Mouse (Mus musculus): ENCODE results near the gene Acat2.
"Not testable (repeated sequence)": the region's sequence is repeated elsewhere in the genome, so short reads cannot be mapped to it uniquely, and the experiment has no call there.

Acat2 gene

GRCm38 (mm10) chr17:12905810-12906209 is 54.7 kb downstream of the Acat2 start:
- DNase-seq = no peak

- DNase-seq = no peak
Measured at GRCm38 (mm10) chr17:12904349-12904748, 56.2 kb downstream of the Acat2 start.

GRCm38 (mm10) chr17:12903372-12904333 is 56.9 kb downstream of the Acat2 start:
- no peak for DNase-seq

GRCm38 (mm10) chr17:12902291-12902690 is 58.3 kb downstream of the Acat2 start:
- DNase-seq = no peak

- not testable (repeated sequence) for DNase-seq
Measured at GRCm38 (mm10) chr17:12898607-12899006, 61.9 kb downstream of the Acat2 start.

GRCm38 (mm10) chr17:12897674-12898073 is 62.9 kb downstream of the Acat2 start:
- DNase-seq = no peak
